Mouse (Mus musculus) stomach, postnatal 0 days (tissue): ENCODE data around the gene Ina.

Source experiments
- CTCF ChIP-seq: IDR thresholded peaks from 2 replicates; pipeline ENCODE4 v1.5.1; 2016; ENCODE audit warnings: antibody characterized with exemption, low read depth, mild to moderate bottlenecking, moderate library complexity
- EP300 ChIP-seq: optimal IDR thresholded peaks from 2 replicates; pipeline ENCODE3; 2016; ENCODE audit warnings: antibody characterized with exemption

GRCm38 (mm10) chr19:47047236-47047833, 32.8 kb downstream of the Ina start:
- TF ChIP-seq CTCF (no peak), EP300 (no peak)
